Mouse (Mus musculus) gastrocnemius, postnatal 36 days (tissue): Measurements from ENCODE around the gene Klhdc3. TPM values are rescaled to one million over a fixed set of nuclear protein-coding genes. Genes with fewer than 3 reads are reported as not detected.

Source experiments
- DNase-seq, 2 experiments: peaks; one replicate each; pipeline ENCODE4 v3.0.0; 2022
- intact Hi-C: fragments of 180-260 bp; cut with DNase I; formaldehyde crosslinking; loops from one replicate; pipeline ENCODE4 v1.15.1; 2025
- total RNA-seq, 2 experiments: library from RNA; stranded (reverse); gene quantifications; 2 replicates each; pipeline ENCODE4 v1.2.3; 2021

Gene Klhdc3
- total RNA-seq, 2 experiments from 2014 or later: 110 to 123 TPM

DNA sequence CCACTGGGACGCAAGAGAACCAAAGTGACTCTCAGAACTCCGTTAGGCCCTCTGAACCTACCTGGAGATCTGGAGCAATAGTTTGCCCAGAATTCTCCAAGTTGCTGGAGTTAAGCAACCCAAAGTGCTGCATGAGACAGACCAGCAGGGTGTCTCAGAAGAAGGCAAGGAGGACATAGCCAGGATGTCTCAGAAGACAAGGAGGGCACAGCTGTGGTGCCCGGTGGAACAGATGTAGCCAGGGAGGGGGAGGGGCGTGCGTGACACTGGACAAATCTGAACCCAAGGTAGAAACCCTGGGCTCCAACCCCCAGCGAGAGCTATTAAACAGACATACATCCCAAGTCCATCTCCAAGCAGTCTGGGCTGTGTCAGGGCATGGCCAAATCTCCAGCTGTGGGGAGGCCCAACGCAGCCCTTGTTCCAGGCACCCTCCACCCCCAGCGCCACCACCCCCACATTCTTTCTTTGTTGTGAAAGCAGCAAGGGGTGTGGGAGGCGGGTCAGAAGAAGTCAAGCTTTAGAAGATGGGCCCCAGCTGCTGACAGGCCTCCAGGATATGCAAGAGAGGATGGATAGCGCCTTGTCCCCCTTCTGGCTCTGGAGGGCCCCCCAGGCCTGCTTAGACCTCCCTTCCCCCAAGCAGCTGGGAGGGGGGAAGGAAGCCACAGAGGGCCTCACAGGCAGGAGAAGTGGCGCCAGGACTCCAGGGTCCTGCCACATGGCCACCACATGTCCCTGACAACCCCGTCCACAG lies 50.9 kb downstream of the Klhdc3 start:
- intact Hi-C loops: no loop called here
- DNase-seq: no peak

DNA sequence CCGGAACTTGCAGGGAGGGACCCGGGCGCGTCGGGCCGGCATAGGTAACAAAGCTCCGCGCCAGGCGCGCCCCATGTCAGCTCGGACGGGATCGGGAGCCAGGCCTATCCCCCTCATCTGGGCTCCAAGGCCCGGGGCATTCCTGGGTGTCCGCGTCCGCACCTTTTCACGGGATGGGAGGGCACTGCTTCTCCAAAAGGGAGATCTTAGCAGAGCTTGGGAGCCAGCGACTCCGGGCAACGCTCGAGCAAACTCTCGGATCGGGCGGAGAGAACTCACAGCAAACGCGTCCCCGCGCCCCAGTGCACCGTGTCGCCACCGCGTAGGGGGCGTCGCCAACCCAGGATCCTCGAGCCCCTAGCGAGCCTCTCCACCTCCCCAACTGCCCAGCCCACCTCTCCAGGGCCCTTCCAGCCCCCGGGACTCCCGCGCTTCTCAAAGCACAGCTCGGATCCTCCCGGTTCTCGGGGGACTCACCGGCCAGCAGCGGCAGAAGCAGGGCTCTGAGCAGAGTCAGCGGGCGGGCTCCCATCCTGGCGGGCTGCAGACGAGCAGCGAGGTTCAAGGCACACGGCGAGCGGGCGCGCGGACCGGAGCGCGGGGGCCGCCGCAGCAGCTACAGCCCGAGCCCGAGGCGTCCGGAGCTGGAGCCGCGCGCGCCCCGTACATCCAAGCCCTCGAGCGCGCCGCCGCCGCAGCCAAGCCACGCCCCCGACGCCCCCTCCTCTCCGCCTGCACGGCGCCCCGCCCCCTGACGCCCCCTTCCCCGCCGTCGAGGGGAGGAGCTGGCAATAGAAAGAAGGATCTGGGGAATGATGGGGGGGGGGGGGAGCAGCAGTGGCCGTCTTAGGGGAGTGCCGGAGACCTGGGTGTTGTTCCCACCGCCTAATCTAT lies 51.7 kb downstream of the Klhdc3 start, which contains the start of gene Ptk7:
TSS of gene Ptk7 (minus strand) at position 714 of the 894 bp plus-strand sequence.
- intact Hi-C loops: no loop called here
- DNase-seq: no peak

- intact Hi-C loops: no loop called here
- no peak for DNase-seq
These were observed 52.3 kb downstream of the Klhdc3 start for GRCm38 (mm10) chr17:46628471-46628790.

DNA sequence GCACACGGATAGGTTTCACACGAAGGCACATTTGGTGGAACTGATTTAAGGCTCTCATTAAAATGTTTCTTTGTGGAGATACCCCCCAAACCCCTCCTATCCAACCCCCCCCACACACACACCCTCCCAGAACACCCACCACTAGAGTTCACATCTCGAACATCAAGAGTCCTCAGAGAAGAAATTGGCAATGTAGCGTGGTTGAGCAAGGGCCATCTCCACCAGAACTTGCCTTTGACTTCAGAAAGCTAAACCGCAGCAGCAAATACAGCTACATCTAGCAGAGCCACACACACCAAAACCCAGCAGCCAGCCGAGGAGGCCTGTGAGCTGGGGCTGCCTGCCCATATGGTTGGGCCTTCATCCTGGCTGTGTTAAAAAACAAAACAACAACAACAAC lies 53.3 kb downstream of the Klhdc3 start:
- intact Hi-C loops: no loop called here
- DNase-seq: no peak

- no peak for DNase-seq
These were observed 56.1 kb downstream of the Klhdc3 start for GRCm38 (mm10) chr17:46624598-46624997.

More at GRCm38 (mm10) chr17:46624598-46624997, 56.1 kb downstream of the Klhdc3 start:
- intact Hi-C loops: no loop called here

Other genes starting within 250 kb of the Klhdc3 start
- gene Slc22a7, start 242.5 kb downstream of the Klhdc3 start, total RNA-seq: not detected
- gene Ttbk1, start 193.2 kb downstream of the Klhdc3 start, total RNA-seq: under 1 TPM; 0.36 to 0.39 TPM
- 1 to 10 TPM; 4.9 to 6.7 TPM for gene Dnph1, start 184.2 kb downstream of the Klhdc3 start, total RNA-seq
- gene Cul9, start 134.5 kb downstream of the Klhdc3 start, total RNA-seq: 10 to 100 TPM; 11.2 to 11.4 TPM
- 10 to 100 TPM; 70.4 to 74.9 TPM for gene Srf, start 124.7 kb downstream of the Klhdc3 start, total RNA-seq
- gene Ptk7, start 51.4 kb downstream of the Klhdc3 start, total RNA-seq: under 1 TPM; 0.79 to 0.94 TPM
- 10 to 100 TPM; 11.7 to 11.8 TPM for gene Klc4, start 34.9 kb downstream of the Klhdc3 start, total RNA-seq
- 100 to 1,000 TPM in 1 of 2 experiments, 10 to 100 TPM in 1; 99.4 to 102 TPM for gene Mrpl2, start 34.7 kb downstream of the Klhdc3 start, total RNA-seq
- 1 to 10 TPM; 5.8 to 5.9 TPM for gene Cul7, start 30.6 kb downstream of the Klhdc3 start, total RNA-seq
- gene Rrp36, start 6.6 kb downstream of the Klhdc3 start, total RNA-seq: 1 to 10 TPM; 7.5 to 9.9 TPM
- 10 to 100 TPM; 29.8 to 39.0 TPM for gene Mea1, start 2.1 kb downstream of the Klhdc3 start, total RNA-seq
- gene Ppp2r5d, start 24.2 kb upstream of the Klhdc3 start, total RNA-seq: 10 to 100 TPM; 23.4 to 26.7 TPM
- 10 to 100 TPM; 12.7 to 15.2 TPM for gene Pex6, start 30.5 kb upstream of the Klhdc3 start, total RNA-seq
- gene Gnmt, start 48.3 kb upstream of the Klhdc3 start, total RNA-seq: 1 to 10 TPM; 1.1 to 2.1 TPM
- 1 to 10 TPM; 7.6 to 8.9 TPM for gene Cnpy3, start 71.3 kb upstream of the Klhdc3 start, total RNA-seq
- gene Ptcra, start 82.8 kb upstream of the Klhdc3 start, total RNA-seq: not detected
- 10 to 100 TPM; 26.8 to 33.5 TPM for gene 2310039H08Rik, start 91.7 kb upstream of the Klhdc3 start, total RNA-seq
- gene Rpl7l1, start 101.8 kb upstream of the Klhdc3 start, total RNA-seq: 10 to 100 TPM; 39.3 to 40.7 TPM
- 10 to 100 TPM in 1 of 2 experiments, 1 to 10 TPM in 1; 8.2 to 12.1 TPM for gene Bicral, start 177.6 kb upstream of the Klhdc3 start, total RNA-seq
- gene Tbcc, start 209.8 kb upstream of the Klhdc3 start, total RNA-seq: 1 to 10 TPM; 7.4 to 8.5 TPM
- gene Prph2, start 229.5 kb upstream of the Klhdc3 start, total RNA-seq: not detected